Mouse (Mus musculus) kidney, adult 18-20 months (tissue): ENCODE data around the gene Cdca3.
"Not testable (repeated sequence)": the region's sequence is repeated elsewhere in the genome, so short reads cannot be mapped to it uniquely, and the experiment has no call there.

Source experiments
- DNase-seq: peaks from one replicate; pipeline ENCODE4 v3.0.0; 2021

Gene Cdca3

DNA sequence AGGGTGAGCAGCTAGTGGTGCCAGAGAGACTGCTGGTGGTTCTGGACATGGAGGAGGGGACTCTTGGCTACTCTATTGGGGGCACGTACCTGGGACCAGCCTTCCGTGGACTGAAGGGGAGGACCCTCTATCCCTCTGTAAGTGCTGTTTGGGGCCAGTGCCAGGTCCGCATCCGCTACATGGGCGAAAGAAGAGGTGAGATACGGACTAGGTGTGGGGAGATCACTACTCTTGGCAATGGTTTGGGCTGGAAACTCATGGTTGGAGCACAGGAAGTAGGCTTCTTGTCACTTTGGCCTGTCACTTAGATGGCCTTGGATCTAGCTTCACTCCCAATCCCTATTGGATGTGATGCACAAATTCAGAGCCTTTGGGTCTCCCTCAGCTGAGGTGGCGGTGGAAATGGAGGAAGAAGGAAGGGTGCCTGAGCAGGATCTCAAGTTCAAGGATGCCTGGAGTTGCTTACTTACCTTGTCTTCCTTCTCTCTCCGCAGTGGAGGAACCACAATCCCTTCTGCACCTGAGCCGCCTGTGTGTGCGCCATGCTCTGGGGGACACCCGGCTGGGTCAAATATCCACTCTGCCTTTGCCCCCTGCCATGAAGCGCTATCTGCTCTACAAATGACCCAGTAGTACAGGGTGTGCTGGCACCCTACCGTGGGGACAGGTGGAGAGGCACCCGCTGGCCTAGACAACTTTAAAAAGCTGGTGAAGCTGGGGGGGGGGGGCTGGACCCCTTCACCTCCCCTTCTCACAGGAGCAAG is 19.4 kb upstream of the Cdca3 start:
- peak; percentile 28 for DNase-seq

DNA sequence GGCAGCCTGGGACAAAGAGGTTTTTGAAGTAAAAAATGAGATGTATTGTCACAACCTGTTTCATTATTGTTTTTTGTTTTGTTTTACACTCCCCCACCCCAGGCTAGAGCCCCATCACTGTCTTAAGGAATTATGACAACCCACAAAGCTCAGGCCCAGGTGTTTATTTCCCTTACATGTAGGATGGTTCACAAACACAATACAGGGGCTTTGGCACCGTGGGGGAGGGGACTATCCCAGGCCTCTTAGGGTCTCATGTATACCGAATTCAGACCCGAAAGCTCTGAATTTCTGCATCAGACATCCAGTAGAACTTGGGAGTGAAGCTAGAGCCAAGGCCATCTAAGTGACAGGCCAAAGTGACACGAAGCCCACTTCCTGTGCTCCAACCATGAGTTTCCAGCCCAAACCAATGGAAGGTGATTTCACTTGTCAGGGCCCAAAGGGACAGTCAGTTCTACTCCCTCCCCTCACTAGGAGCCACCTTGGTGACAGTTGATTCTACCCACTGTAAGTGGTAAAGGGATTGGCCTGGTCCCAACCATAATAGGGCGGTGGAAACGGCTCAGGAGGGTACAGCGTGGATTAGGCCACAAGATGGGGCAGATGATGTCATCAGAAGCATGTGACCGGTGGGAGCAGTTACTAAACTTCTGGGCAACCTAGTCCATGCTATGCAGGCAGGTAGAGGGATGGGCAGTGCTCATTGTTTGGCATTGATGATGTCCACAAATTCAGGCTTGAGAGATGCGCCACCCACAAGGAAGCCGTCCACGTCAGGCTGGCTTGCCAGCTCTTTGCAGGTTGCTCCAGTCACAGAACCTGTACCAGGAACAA is 18.6 kb upstream of the Cdca3 start:
- DNase-seq: not testable (repeated sequence)

GRCm38 (mm10) chr6:124811403-124811665 is 18.0 kb upstream of the Cdca3 start:
- no peak for DNase-seq

GRCm38 (mm10) chr6:124811701-124812560 is 17.4 kb upstream of the Cdca3 start:
- peak; percentile 29 for DNase-seq

DNA sequence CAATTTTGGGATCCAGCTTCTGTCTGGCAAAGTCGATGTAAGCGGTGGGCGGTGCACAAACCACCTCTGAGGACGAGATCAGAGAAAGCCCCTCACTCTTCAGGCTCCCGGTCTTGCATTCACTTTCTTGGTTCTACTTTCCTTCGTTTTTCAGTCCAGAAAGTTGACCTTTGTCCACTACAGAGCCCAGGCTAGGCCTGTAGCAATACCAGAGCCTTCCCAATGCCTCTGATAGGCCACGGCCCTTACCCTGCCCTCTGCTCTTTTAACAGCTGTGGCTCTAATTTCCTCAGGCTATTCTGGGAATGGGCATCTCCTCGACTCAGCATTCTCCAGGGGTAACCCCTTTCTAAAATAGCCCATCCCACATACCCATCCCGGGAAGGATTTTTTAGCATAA is 16.5 kb upstream of the Cdca3 start:
- DNase-seq: no peak

DNA sequence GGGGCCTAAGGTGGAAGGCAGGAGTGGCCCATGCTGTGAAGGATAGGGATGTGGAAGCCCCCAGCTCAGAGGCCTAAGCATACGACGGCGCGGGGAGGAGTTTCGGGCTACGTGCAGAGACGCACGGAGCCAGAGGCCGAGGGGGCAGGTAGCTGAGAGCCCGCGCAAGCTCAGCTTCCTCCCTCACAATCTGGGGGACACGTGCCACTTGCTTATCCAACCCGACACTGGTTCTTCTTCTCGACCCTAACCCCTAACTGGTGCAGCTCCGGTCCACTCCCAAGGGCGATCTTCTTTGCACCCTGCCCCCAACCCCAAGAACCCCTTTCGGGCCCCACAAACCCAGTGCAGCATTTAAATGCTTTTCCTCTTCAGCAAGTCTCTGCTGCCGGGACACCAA is 15.9 kb upstream of the Cdca3 start:
- DNase-seq: peak; percentile 67

GRCm38 (mm10) chr6:124813933-124814332 is 15.4 kb upstream of the Cdca3 start, which contains the start of gene Tpi1:
TSS of gene Tpi1 (minus strand) at chr6:124814296.
- peak; percentile 93 for DNase-seq

DNA sequence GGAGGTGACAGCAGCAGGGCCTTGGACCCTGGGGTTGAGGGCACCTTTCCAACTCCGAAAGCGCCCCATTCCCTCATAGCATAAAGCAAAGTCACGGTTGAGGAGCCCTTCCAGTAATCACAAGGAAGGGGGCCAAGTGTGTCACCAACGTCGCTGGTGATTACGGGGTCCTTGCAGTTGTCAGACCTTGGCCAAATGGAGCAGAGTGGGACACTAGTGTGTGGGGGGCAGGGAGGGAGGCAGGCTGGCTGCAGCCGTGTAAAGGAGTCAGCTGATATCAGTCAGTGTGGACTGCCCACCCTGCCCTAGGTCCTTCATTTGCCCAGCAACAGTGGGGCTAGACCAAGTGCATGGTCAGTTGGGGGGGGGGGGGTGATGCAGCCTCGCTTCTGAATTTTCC is 14.9 kb upstream of the Cdca3 start:
- no peak for DNase-seq

DNA sequence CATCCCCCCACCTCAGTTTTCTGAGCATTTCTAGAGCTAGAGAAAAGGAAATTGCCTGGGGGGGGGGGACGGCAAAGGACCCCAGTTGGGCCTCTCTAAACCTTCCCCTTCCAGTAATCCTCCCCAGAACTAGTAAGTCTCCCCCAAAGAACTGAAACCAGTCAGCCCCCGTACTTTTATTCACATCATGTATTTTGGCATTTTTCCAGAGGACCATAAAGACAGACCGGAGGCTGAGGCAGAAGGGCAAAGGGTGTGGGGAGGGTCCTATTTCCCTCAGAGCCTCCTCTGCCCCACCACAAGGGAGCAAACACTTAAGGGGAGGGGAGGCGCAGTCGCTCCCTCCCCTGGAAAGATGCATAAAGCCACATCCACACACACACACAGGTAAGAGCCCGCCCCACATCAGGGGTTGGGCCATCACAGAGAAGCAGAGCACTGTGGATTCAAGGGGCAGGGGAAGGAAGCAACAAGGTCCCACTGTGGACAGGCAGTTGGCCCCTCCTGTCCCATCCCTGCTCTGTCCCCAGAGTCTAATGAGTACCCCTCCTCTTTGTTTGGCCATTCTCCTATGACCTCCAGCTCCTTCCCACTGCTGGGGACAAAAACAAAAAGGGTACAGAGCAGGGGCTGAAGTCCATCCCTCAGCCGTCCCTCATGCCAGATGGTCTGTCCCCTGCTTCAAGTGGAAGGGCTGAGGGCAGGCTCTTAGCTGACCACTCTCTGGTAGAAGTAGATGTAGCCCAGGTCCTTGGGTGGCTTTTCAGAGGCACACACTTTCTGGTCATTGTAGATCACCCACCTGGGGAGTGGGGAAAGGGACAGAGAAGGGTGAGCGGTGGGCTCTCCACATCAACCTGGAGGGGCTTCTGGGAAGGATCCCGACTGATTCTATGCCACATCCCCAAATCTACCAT is 14.2 kb upstream of the Cdca3 start:
- DNase-seq: no peak

DNA sequence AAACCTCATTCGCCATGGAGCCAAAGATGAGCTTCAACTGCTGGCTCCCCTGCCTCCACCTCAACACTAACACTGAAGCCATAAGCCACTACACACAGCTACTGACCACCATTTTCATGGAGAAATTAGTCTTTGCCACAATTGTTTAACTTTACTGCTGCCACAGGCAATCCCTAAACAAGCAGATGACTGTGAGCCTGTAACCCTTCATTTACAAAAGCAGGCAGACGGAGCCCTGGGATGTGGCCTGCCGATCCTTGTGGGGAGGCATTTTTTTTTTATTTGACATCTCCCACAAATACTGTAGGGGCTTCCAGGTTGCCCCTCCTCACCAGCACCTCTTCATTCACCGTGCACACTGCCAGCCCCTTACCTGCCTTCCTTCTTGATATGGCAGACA is 12.7 kb upstream of the Cdca3 start:
- no peak for DNase-seq

GRCm38 (mm10) chr6:124817125-124817524 is 12.2 kb upstream of the Cdca3 start:
- DNase-seq: no peak

DNA sequence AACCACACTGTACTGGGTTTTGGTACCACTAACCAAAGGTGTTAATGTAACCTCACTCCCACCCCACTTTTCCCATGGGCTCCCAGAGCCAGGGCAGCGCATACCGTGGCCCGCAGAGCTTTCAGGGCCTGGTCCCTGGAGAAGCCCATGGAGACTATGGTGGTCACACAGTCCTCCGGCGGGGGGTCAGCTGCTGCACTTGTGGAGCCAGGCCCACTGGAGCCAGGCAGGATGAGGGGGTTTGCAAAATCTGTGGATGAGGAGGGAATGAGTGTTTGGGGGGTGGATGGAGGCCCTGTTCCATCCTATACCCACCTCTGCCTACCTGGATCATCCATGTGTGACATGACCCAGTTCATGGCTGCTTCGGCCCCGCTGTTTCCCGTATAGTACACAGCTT is 11.8 kb upstream of the Cdca3 start:
- DNase-seq: no peak

DNA sequence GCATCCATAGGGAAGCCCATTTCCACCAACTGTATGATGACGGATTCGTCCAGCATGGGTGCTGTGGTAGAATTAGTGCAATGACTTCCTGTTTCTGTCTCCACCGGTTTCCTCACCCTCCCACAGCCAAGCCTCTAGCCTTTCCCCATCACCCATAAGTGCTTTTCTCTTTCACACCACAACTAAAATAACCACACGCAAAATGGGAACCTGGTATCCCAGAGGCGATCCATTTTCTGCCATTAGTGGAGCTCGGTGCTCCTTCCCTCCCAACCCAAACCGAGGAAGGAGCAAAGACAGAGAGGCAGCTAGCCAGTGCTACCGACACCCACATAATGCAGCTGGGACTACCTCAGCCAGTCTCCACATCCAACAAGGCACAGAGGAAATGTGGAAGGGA is 11.4 kb upstream of the Cdca3 start:
- no peak for DNase-seq

DNA sequence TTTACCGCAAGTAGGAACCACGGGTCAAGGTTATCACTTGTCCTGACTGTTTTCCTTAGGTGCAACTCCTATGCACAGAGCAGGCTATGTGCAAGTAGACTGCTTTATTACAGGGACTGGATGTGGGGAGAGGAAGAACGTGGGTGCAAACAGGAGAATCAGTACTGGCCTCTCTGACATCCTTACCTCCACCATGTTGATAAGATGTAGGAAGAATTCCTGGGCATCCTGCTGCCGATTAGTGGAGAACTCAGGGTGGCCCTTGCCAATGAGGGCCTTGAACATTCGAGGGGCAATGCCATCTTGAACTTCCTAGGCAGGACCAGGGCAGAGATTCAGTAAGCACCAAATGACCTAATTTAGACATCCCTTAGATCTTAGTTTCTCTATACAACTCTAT is 8.5 kb upstream of the Cdca3 start:
- DNase-seq: no peak

GRCm38 (mm10) chr6:124822049-124822448 is 7.3 kb upstream of the Cdca3 start:
- no peak for DNase-seq

DNA sequence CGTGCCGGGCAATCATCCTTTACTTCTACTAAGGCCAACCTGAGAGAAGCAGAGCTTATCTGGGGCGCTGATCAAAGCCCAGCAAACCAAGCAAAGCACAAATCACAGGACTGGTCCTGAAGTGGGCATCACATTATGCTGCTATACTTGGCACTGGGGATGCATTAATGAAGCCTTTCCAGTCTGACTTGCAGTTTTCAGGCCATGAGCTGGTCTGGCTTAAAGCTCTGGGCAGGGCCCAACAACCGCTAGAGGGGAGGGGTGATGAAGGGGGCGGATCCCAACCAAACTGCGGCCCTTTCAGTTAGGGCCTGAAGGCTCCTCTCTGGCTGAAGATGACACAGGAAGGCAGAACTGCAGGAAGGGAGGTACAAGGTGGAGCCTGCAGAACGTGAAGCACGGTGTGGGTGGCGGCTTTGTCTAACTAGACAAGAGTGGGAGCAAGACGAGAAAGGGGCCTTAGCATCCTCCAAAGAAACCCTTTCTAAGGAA is 1.2 kb upstream of the Cdca3 start:
- DNase-seq: peak; percentile 49

DNA sequence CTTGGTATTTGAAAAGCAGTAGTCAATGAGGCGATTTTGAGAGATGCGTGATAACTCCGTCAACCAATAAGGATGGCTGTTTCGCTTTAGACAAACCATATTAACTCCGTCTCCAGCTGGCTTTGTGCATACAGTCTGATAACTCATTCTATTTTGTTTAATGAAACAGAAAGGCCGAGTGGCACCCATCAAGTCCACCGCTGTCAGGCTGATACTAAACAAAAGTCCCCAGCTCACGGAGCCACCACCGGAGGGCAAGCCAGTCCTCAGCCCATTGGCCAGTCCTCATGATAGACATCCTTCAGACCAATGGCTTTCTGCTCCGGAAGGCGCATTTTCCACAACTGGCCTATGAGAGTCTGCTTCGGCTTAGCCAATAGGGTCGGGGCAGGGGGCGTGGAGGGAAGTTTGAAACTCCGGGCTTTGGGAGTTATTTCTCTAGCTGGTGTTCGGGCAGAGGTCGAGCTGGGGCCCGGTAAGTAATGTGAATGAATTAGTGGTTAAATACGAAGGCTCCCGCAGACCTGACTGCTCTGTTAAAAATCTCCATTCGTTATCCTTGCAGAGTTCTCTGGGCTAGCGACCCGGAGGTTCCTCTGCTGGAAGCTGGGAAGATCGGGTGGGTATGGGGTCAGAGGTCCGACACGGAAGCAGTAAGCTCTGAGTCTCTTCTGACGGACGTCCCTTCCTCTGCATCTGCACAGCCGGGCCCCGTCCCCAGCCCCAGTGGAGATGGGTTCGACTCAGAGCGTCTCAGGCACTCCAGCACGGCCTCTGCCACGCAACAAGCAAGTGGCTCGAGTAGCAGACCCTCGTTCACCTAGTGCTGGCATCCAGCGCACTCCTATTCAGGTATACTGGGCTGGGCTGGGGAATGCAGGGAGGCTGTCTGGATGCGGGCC is 703 bp downstream of the Cdca3 start:
- DNase-seq: peak; percentile 92

DNA sequence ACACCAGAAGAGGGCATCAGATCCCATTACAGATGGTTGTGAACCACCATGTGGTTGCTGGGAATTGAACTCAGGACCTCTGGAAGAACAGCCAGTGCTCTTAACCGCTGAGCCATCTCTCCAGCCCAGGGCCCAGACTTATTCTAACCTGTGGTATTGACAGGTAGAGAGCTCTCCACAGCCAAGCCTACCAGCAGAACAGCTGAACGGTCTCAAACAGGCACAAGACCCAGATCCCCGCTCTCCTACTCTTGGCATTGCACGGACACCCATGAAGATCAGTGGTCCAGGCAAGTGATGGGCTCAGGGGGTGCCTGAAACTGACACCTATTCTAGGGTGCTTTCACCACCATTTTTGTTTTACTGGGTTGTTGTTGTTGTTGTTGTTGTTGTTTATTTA is 1.9 kb downstream of the Cdca3 start:
- DNase-seq: not testable (repeated sequence)

GRCm38 (mm10) chr6:124831649-124832048 is 2.3 kb downstream of the Cdca3 start:
- DNase-seq: no peak

- no peak for DNase-seq
These were observed 5.2 kb downstream of the Cdca3 start for GRCm38 (mm10) chr6:124834512-124835081.

GRCm38 (mm10) chr6:124835531-124835930 is 6.2 kb downstream of the Cdca3 start:
- DNase-seq: no peak
